Mouse (Mus musculus): ENCODE data around the gene Ak7. TPM values are rescaled to one million over a fixed set of nuclear protein-coding genes. Genes with fewer than 3 reads are reported as not detected.

Gene Ak7
- not detected for total RNA-seq (2023)

DNA sequence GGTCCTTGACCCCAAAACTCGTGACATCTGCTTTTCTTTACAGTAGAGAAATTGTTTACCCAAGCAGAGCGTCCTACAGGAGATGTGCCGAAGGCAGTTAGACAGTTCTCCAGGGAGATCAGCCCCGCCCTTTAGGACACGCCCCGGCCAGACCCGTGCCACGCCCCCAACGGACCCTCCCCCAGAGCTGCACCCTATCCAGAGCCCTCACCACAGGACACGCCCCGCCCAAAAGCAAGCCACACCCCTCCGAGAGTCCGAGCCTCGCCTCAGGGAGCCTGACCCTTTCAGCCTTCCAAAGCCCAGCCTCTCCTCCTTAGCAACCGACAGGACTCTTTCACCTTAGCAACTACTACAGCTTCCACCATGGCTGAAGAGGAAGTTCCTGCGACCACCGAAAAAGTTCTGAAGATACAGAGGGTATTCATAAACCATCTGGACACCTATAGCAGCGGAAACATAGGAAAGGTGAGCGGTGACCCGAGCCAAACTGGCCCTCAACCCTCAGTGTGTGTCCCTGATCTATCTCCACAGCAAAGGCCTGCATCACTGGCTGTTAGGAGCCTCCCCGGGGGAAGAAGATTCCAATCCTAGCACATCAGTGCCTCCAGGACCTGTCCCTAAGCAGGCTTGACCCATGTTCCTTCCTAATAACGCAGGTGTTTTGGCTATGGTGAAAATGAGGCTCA, at the start of gene Ak7:
Ak7 (plus strand) TSS at position 178 of the 689 bp plus-strand sequence.

DNA sequence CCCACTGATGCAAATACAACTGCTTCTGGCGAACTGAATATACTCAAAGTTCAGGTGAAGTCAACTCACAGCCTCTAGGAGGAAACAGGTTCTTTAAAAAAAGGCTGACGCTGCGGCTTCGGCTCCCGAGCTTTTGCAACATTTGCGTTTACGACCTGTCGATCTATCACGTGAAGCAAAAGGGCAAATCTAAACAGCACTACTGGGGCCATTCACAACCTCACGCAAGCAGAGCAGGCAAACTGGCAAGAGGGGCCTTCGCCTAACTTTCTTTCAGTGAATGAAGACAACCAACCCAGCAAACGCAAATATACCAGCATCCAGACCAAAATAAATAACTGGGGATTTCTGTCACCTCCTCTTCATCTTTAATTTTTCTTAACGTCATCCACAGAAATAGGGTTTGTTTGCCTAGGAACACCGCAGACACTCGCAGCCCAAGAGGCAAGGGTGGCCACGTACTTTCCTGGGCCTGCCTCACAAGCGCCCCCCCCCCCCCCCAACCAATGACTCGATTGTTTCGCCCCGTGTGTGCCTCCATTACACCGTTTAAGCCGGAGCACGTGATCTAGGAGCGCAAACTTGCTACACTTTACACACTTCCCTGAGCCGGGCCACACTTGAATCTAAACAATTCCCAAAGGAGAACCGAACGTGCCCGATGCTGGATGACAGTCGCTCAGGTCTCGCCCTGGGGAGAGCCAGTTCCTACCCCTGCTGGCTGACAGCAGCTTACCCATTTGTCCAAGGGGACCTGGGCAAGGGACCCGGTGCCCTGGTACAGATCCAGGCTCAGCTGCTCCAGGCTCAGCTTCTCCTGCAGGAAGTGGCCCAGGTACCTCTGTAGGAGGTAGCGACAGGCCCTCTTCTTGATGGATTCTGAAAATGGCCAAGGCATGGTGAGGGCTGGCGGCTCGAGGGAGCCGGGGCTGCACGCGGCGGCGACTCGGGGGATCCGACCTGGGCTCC, 21.6 kb upstream of the Ak7 start, which contains the start of gene Gskip:
Gskip (plus strand) TSS at position 897 of the 969 bp plus-strand sequence.

DNA sequence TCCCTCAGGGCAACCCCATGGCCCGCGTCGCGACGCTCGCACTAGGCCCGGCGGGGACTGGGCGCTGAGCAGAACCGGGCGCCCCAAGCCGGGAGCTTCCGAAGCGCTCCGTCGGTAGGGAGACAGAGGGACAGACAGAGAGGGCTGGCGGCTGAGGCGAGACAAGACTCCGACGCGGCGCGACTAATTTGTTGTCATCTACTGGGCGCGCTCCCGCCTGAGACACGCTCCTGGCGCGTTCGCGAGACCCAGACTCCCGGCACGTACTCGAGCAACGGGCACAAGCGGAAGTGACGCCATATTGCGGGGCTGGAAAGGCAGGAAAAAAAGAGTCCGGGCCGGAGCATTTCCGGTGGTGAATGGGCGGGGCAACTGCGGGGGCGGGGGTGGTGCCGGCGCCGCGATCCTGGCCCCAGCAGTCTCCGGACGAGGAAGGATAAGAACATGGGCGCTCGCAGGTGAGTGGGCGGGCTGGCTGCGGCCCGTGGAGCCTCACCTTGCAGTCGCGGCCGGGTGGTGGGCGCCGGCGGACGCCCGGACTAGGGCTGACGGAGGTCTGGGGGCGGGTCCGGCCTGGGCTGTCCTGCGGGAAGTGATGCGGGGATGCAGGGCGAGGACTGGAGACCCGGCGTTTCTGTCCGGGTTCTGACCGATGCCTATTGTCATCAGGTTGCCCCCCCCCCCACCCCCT, 20.6 kb upstream of the Ak7 start, which contains the start of gene Atg2b:
Atg2b (minus strand) TSS at position 211 of the 691 bp plus-strand sequence.

DNA sequence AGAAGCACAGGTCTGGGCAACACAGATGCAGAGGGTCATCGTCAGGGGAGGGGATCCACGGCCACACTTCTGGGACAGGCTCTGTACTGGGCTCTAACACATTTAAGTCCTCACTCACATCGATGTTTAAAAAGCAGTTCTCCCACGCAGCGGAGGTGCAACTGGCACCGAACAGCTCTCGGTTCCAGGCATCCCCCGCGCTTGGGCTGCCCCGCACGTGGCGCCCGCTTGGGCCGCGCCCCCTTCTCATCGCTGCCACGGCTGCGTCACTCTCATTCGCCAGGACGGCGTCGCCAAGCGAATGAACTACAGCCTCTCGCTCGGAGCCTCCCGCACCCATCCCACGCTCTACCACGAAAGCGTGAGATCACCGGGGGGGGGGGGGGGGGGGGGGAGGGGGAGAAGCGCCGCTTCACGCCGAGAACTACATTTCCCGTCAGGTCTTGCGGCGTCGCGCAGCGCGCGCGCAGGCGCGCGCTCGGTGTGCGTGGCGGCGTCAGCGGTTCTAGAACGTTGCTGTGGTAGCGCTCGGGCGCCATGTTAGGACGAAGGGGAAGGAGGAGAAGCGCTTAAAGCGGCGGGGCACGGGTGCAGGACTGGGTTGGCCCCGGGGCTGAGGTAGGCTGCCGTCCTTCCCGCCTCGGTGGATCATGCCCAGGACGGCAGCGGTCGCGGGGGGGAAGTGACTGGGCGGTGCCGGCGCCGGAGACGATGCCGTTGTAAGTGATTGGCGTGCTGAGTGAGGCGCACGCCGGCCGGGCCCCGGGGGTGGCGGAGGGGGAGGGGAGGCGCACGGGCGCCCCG, 78.6 kb downstream of the Ak7 start, which contains the start of gene Papola:
Papola (plus strand) TSS at position 499 of the 804 bp plus-strand sequence.

Other genes with a start within 250 kb of the Ak7 start
- not detected for gene Bdkrb2, start 142.8 kb upstream of the Ak7 start, total RNA-seq (2023)
- gene Bdkrb1, start 102.9 kb upstream of the Ak7 start, total RNA-seq (2023), result not detected
- 10.3 TPM for gene Gskip, start 21.1 kb upstream of the Ak7 start, total RNA-seq (2023)
- 43.1 TPM for gene Atg2b, start 20.8 kb upstream of the Ak7 start, total RNA-seq (2023)
- gene Papola, start 78.7 kb downstream of the Ak7 start, total RNA-seq (2023), result 171 TPM